Mouse (Mus musculus) spleen, postnatal 10 days (tissue): ENCODE measurements around the gene Ffar1.

Experiments used
- DNase-seq, 2 experiments: peaks; one replicate each; pipeline ENCODE4 v3.0.0; 2021 to 2022; ENCODE audit warnings: low spot score in 2 of 2

The Ffar1 gene

GRCm38 (mm10) chr7:30861464-30861863 lies at the start of gene Ffar1:
TSS of gene Ffar1 (minus strand) at chr7:30861564.
- no peak for DNase-seq

- DNase-seq = no peak
Observed at GRCm38 (mm10) chr7:30909773-30910172, 48.4 kb upstream of the Ffar1 start.

GRCm38 (mm10) chr7:30908992-30909431 lies 47.6 kb upstream of the Ffar1 start:
- no peak for DNase-seq

- no peak for DNase-seq
Observed at GRCm38 (mm10) chr7:30908277-30908991, 47.1 kb upstream of the Ffar1 start.

GRCm38 (mm10) chr7:30904042-30904441 lies 42.7 kb upstream of the Ffar1 start:
- DNase-seq = peak in 1 of 2 experiments; percentile 48

- DNase-seq = no peak
Observed at GRCm38 (mm10) chr7:30895217-30895616, 33.9 kb upstream of the Ffar1 start.

- DNase-seq = no peak
Observed at GRCm38 (mm10) chr7:30892515-30892914, 31.2 kb upstream of the Ffar1 start.

- no peak for DNase-seq
Observed at GRCm38 (mm10) chr7:30891746-30892145, 30.4 kb upstream of the Ffar1 start.

- DNase-seq = no peak
Observed at GRCm38 (mm10) chr7:30890681-30891080, 29.3 kb upstream of the Ffar1 start.

- DNase-seq = no peak
Observed at GRCm38 (mm10) chr7:30888786-30889185, 27.4 kb upstream of the Ffar1 start.

GRCm38 (mm10) chr7:30887568-30888188 lies 26.3 kb upstream of the Ffar1 start:
- peak in 1 of 2 experiments; percentile 65 for DNase-seq

- DNase-seq = no peak
Observed at GRCm38 (mm10) chr7:30886852-30887251, 25.5 kb upstream of the Ffar1 start.

- DNase-seq = no peak
Observed at GRCm38 (mm10) chr7:30884047-30884446, 22.7 kb upstream of the Ffar1 start.

- no peak for DNase-seq
Observed at GRCm38 (mm10) chr7:30881367-30881766, 20.0 kb upstream of the Ffar1 start.

- peak in 1 of 2 experiments; percentile 77 for DNase-seq
Observed at GRCm38 (mm10) chr7:30880176-30880575, 18.8 kb upstream of the Ffar1 start, which contains the start of gene Cd22. TSS of gene Cd22 (minus strand) at chr7:30880342.

GRCm38 (mm10) chr7:30878950-30879349 lies 17.6 kb upstream of the Ffar1 start:
- DNase-seq = peak in 1 of 2 experiments; percentile 48

- peak; percentile 54 to 86 for DNase-seq
Observed at GRCm38 (mm10) chr7:30873083-30873482, 11.7 kb upstream of the Ffar1 start.

- DNase-seq = peak in 1 of 2 experiments; percentile 25
Observed at GRCm38 (mm10) chr7:30863386-30863785, 2.0 kb upstream of the Ffar1 start.

- peak in 1 of 2 experiments; percentile 65 for DNase-seq
Observed at GRCm38 (mm10) chr7:30859635-30860402, 1.5 kb downstream of the Ffar1 start.

- DNase-seq = peak; percentile 55 to 88
Observed at GRCm38 (mm10) chr7:30859290-30859634, 2.1 kb downstream of the Ffar1 start.

- no peak for DNase-seq
Observed at GRCm38 (mm10) chr7:30857746-30858145, 3.6 kb downstream of the Ffar1 start.

GRCm38 (mm10) chr7:30856078-30856477 lies 5.3 kb downstream of the Ffar1 start, which contains the start of gene Ffar3:
TSS of gene Ffar3 (minus strand) at chr7:30856178.
- DNase-seq = no peak
